Mouse (Mus musculus) liver, adult 2 months (tissue): ENCODE measurements at regions not wholly inside any gene's neighbourhood (a gene's known extent, or its start where the extent isn't known, plus 50 kb on each side); places are given as distances from the start of the nearest gene placed in this dataset.

Experiments
- DNase-seq: peaks from one replicate; pipeline ENCODE4 v3.0.0-alpha.2; 2011; ENCODE audit warnings: low read depth, low spot score; ENCODE audit errors: extremely low read depth
- H3K27ac ChIP-seq: fragments of 200-500 bp; replicated peaks from 2 replicates; pipeline ENCODE4 v1.5.1; 2012; ENCODE audit warnings: low read depth, mild to moderate bottlenecking, control low read depth, inconsistent platforms, low read length; ENCODE audit not compliant: insufficient read depth
- H3K27me3 ChIP-seq: fragments of 200-500 bp; 2 replicates; pipeline ENCODE4 v1.6.1; 2012; ENCODE audit warnings: mild to moderate bottlenecking, moderate library complexity, low read length, inconsistent platforms; ENCODE audit not compliant: control insufficient read depth, insufficient read depth
- H3K36me3 ChIP-seq: fragments of 200-500 bp; 2 replicates; pipeline ENCODE4 v1.6.1; 2012; ENCODE audit warnings: low read length, inconsistent platforms; ENCODE audit not compliant: control insufficient read depth, insufficient read depth
- H3K4me1 ChIP-seq: fragments of 200-500 bp; 2 replicates; pipeline ENCODE4 v1.6.1; 2011; ENCODE audit warnings: low read length; ENCODE audit not compliant: control insufficient read depth, insufficient read depth
- H3K4me3 ChIP-seq: fragments of 200-500 bp; 2 replicates; pipeline ENCODE4 v1.5.1; 2011; ENCODE audit warnings: low read depth, mild to moderate bottlenecking, control low read depth, low read length, moderate library complexity; ENCODE audit not compliant: insufficient read depth
- H3K79me2 ChIP-seq: fragments of 200-500 bp; 2 replicates; pipeline ENCODE4 v1.6.1; 2012; ENCODE audit warnings: inconsistent platforms, mild to moderate bottlenecking, low read length, moderate library complexity; ENCODE audit not compliant: control insufficient read depth, insufficient read depth
- H3K9ac ChIP-seq: fragments of 200-500 bp; 2 replicates; pipeline ENCODE4 v1.6.1; 2012; ENCODE audit warnings: low read depth, mild to moderate bottlenecking, control low read depth, inconsistent platforms, low read length
- CTCF ChIP-seq: fragments of 200-500 bp; IDR thresholded peaks from 2 replicates; pipeline ENCODE4 v1.5.1; 2011; ENCODE audit warnings: low read depth, low read length, control low read depth
- POLR2A ChIP-seq: fragments of 200-500 bp; IDR thresholded peaks from 2 replicates; pipeline ENCODE4 v1.6.1; 2011; ENCODE audit warnings: low read length, control low read depth; ENCODE audit not compliant: insufficient read depth; ENCODE audit errors: extremely low read depth
- WGBS: fragments of 180-500 bp; shearing (Covaris S2); methylation state at CpG from one replicate; pipeline ENCODE4 v1.1.7; 2018; 5-methylcytosine and 5-hydroxymethylcytosine counted together

GRCm38 (mm10) chr6:143375951-143376713 is 209.1 kb downstream of the Etnk1 start:
- no peaks in the 10 kb centered on the region for H3K27me3 ChIP-seq
- WGBS, result 83% methylated on average over 21 of the region's 21 CpGs

GRCm38 (mm10) chr6:143377121-143377520 is 210.1 kb downstream of the Etnk1 start:
- Histone ChIP-seq H3K4me1 (no peaks in the 10 kb centered on the region), H3K9ac (no peak overlapping the region), H3K4me3 (no peak overlapping the region), H3K79me2 (no peaks in the 10 kb centered on the region), H3K27me3 (no peaks in the 10 kb centered on the region), H3K27ac (no peak overlapping the region), H3K36me3 (no peaks in the 10 kb centered on the region)
- DNase-seq, result no peak
- 85% methylated on average over 14 of the region's 14 CpGs for WGBS
- TF ChIP-seq CTCF (no peak), POLR2A (no peak)

More at GRCm38 (mm10) chr6:143375951-143376713, 209.1 kb downstream of the Etnk1 start:
- Histone ChIP-seq H3K27ac (no peak overlapping the region), H3K4me1 (no peaks in the 10 kb centered on the region), H3K4me3 (no peak overlapping the region), H3K36me3 (no peaks in the 10 kb centered on the region), H3K79me2 (no peaks in the 10 kb centered on the region), H3K9ac (no peak overlapping the region)
- DNase-seq, result no peak
- TF ChIP-seq POLR2A (no peak), CTCF (no peak)

- H3K9ac ChIP-seq, result no peak overlapping the region
- TF ChIP-seq CTCF, result no peak
- TF ChIP-seq POLR2A, result no peak
- WGBS, result 92% methylated on average over 9 of the region's 9 CpGs
Measured at GRCm38 (mm10) chr6:143378126-143378525, 211.1 kb downstream of the Etnk1 start.

GRCm38 (mm10) chr6:143380490-143380889 is 213.5 kb downstream of the Etnk1 start:
- no peak for TF ChIP-seq POLR2A
- TF ChIP-seq CTCF, result no peak
- DNase-seq, result no peak
- WGBS, result 85% methylated on average over 3 of the region's 3 CpGs
- no peaks in the 10 kb centered on the region for H3K27me3 ChIP-seq
- no peak overlapping the region for H3K4me3 ChIP-seq
- H3K27ac ChIP-seq, result no peak overlapping the region
- no peaks in the 10 kb centered on the region for H3K4me1 ChIP-seq
- H3K36me3 ChIP-seq, result no peaks in the 10 kb centered on the region
- no peaks in the 10 kb centered on the region for H3K79me2 ChIP-seq
- H3K9ac ChIP-seq, result no peak overlapping the region

More at GRCm38 (mm10) chr6:143378126-143378525, 211.1 kb downstream of the Etnk1 start:
- no peaks in the 10 kb centered on the region for H3K4me1 ChIP-seq
- no peaks in the 10 kb centered on the region for H3K79me2 ChIP-seq
- no peak for DNase-seq
- no peaks in the 10 kb centered on the region for H3K36me3 ChIP-seq
- no peaks in the 10 kb centered on the region for H3K27me3 ChIP-seq
- H3K27ac ChIP-seq, result no peak overlapping the region
- H3K4me3 ChIP-seq, result no peak overlapping the region

GRCm38 (mm10) chr6:143386597-143387450 is 219.8 kb downstream of the Etnk1 start:
- 88% methylated on average over 16 of the region's 16 CpGs for WGBS
- Histone ChIP-seq H3K4me3 (no peak overlapping the region), H3K79me2 (no peaks in the 10 kb centered on the region)

More at GRCm38 (mm10) chr6:143386597-143387450, 219.8 kb downstream of the Etnk1 start:
- Histone ChIP-seq H3K4me1 (no peaks in the 10 kb centered on the region), H3K27ac (no peak overlapping the region), H3K27me3 (no peaks in the 10 kb centered on the region), H3K36me3 (no peaks in the 10 kb centered on the region), H3K9ac (no peak overlapping the region)
- no peak for DNase-seq
- TF ChIP-seq POLR2A (no peak), CTCF (no peak)
